Mouse (Mus musculus) lung, embryonic 15.5 days (tissue): ENCODE measurements around the gene Plac8. TPM values are rescaled to one million over a fixed set of nuclear protein-coding genes. Genes with fewer than 3 reads are reported as not detected.

Experiments used
- ATAC-seq: fragments of 200-750 bp; cut with Nextera tagmentation; 2 replicates; pipeline ENCODE4 v1.8.0; 2017; ENCODE audit warnings: moderate number of reproducible peaks, borderline replicate concordance; ENCODE audit not compliant: low FRiP score, low TSS enrichment; ENCODE audit errors: extremely low read depth
- H3K27ac ChIP-seq: fragments of 300-500 bp; sonication (generic); 2 replicates; pipeline ENCODE4 v1.5.1; 2015; ENCODE audit warnings: moderate library complexity, mild to moderate bottlenecking, inconsistent platforms
- H3K27me3 ChIP-seq: fragments of 300-500 bp; sonication (generic); 2 replicates; pipeline ENCODE4 v1.6.1; 2015; ENCODE audit warnings: inconsistent platforms
- H3K36me3 ChIP-seq: fragments of 300-500 bp; sonication (generic); 2 replicates; pipeline ENCODE4 v1.6.1; 2015; ENCODE audit warnings: inconsistent platforms
- H3K4me1 ChIP-seq: fragments of 300-500 bp; sonication (generic); 2 replicates; pipeline ENCODE4 v1.6.1; 2015; ENCODE audit warnings: inconsistent platforms
- H3K4me2 ChIP-seq: fragments of 300-500 bp; sonication (generic); 2 replicates; pipeline ENCODE4 v1.6.1; 2015; ENCODE audit warnings: inconsistent platforms, mild to moderate bottlenecking, moderate library complexity
- H3K4me3 ChIP-seq: fragments of 300-500 bp; sonication (generic); 2 replicates; pipeline ENCODE4 v1.5.1; 2015; ENCODE audit warnings: mild to moderate bottlenecking, inconsistent platforms
- H3K9ac ChIP-seq: fragments of 300-500 bp; sonication (generic); 2 replicates; pipeline ENCODE4 v1.6.1; 2015; ENCODE audit warnings: inconsistent platforms
- H3K9me3 ChIP-seq: fragments of 300-500 bp; sonication (generic); 2 replicates; pipeline ENCODE4 v1.6.1; 2016; ENCODE audit warnings: inconsistent platforms
- WGBS: fragments of 180-500 bp; shearing (Covaris S2); methylation state at CpG from one replicate; pipeline ENCODE4 v1.1.7; 2015; 5-methylcytosine and 5-hydroxymethylcytosine counted together
- polyA plus RNA-seq: library from polyadenylated mRNA; unstranded; fragments of >200 nt; fragmentation: Nextera tagmentation; extraction: Ambion mirVana; gene quantifications from 2 replicates; pipeline ENCODE4 v1.2.1, GENCODE M21; 2015

The Plac8 gene
- polyA plus RNA-seq, 1 experiment from 2014 or later: 20.7 TPM

- 78% methylated on average over 5 of the region's 5 CpGs for WGBS
- no peak overlapping the region for H3K9ac ChIP-seq
- no peaks in the 10 kb centered on the region for H3K9me3 ChIP-seq
- ATAC-seq: no peak
- H3K36me3 ChIP-seq: no peaks in the 10 kb centered on the region
- H3K27me3 ChIP-seq: no peaks in the 10 kb centered on the region
- no peak overlapping the region for H3K4me2 ChIP-seq
- no peak overlapping the region for H3K4me3 ChIP-seq
- peaks cover 7% of the 10 kb centered on the region; the same call in 1 of the 2 replicates for H3K4me1 ChIP-seq
- H3K27ac ChIP-seq: no peak overlapping the region
Observed at GRCm38 (mm10) chr5:100573256-100573655, 1.2 kb upstream of the Plac8 start.

GRCm38 (mm10) chr5:100570716-100571115 lies 1.3 kb downstream of the Plac8 start:
- H3K4me3 ChIP-seq: no peak overlapping the region; the same call in 1 of the 2 replicates

GRCm38 (mm10) chr5:100569997-100570595 lies 1.9 kb downstream of the Plac8 start:
- Histone ChIP-seq H3K4me3 (no peak overlapping the region), H3K36me3 (no peaks in the 10 kb centered on the region), H3K27ac (no peak overlapping the region), H3K9ac (no peak overlapping the region), H3K9me3 (no peaks in the 10 kb centered on the region), H3K27me3 (no peaks in the 10 kb centered on the region), H3K4me2 (peak overlapping the region; percentile 35), H3K4me1 (peaks cover 24% of the 10 kb centered on the region)
- no peak for ATAC-seq
- 59% methylated on average over 13 of the region's 13 CpGs for WGBS

More at GRCm38 (mm10) chr5:100570716-100571115, 1.3 kb downstream of the Plac8 start:
- Histone ChIP-seq H3K9me3 (no peaks in the 10 kb centered on the region), H3K27me3 (no peaks in the 10 kb centered on the region), H3K9ac (no peak overlapping the region), H3K4me1 (peaks cover 24% of the 10 kb centered on the region), H3K27ac (no peak overlapping the region; the same call in 1 of the 2 replicates), H3K4me2 (peak overlapping the region; percentile 35), H3K36me3 (no peaks in the 10 kb centered on the region)
- no peak for ATAC-seq
- WGBS: 8% methylated on average over 8 of the region's 8 CpGs

- Histone ChIP-seq H3K27ac (no peak overlapping the region), H3K36me3 (no peaks in the 10 kb centered on the region), H3K9ac (no peak overlapping the region), H3K4me1 (peaks cover 24% of the 10 kb centered on the region), H3K4me3 (no peak overlapping the region), H3K9me3 (no peaks in the 10 kb centered on the region), H3K27me3 (no peaks in the 10 kb centered on the region), H3K4me2 (no peak overlapping the region)
- WGBS: 73% methylated on average over 18 of the region's 18 CpGs
- no peak for ATAC-seq
Observed at GRCm38 (mm10) chr5:100569250-100569934, 2.7 kb downstream of the Plac8 start.

GRCm38 (mm10) chr5:100568802-100569201 lies 3.2 kb downstream of the Plac8 start:
- no peak for ATAC-seq
- Histone ChIP-seq H3K27ac (no peak overlapping the region), H3K9ac (no peak overlapping the region), H3K4me2 (no peak overlapping the region), H3K4me3 (no peak overlapping the region), H3K4me1 (peaks cover 24% of the 10 kb centered on the region), H3K9me3 (no peaks in the 10 kb centered on the region), H3K36me3 (no peaks in the 10 kb centered on the region), H3K27me3 (no peaks in the 10 kb centered on the region)
- 76% methylated on average over 3 of the region's 3 CpGs for WGBS

- H3K9ac ChIP-seq: no peak overlapping the region
- H3K27ac ChIP-seq: no peak overlapping the region
- H3K4me2 ChIP-seq: no peak overlapping the region
- no peak for ATAC-seq
- 58% methylated on average over 8 of the region's 8 CpGs for WGBS
- H3K27me3 ChIP-seq: no peaks in the 10 kb centered on the region
- no peaks in the 10 kb centered on the region for H3K36me3 ChIP-seq
- no peaks in the 10 kb centered on the region for H3K9me3 ChIP-seq
- peaks cover 24% of the 10 kb centered on the region for H3K4me1 ChIP-seq
- H3K4me3 ChIP-seq: no peak overlapping the region
Observed at GRCm38 (mm10) chr5:100568177-100568576, 3.9 kb downstream of the Plac8 start.

- peak overlapping the region; percentile 36; the same call in 1 of the 2 replicates for H3K27ac ChIP-seq
- 0 out of 2 replicates have a peak overlapping the region, but pooled peaks have one; percentile 3 for H3K4me3 ChIP-seq
- ATAC-seq: peak; percentile 37
- H3K9ac ChIP-seq: no peak overlapping the region
- 34% methylated on average over 13 of the region's 13 CpGs for WGBS
- H3K27me3 ChIP-seq: no peaks in the 10 kb centered on the region
- H3K4me2 ChIP-seq: peak overlapping the region; percentile 33; the same call in 1 of the 2 replicates
- no peaks in the 10 kb centered on the region for H3K36me3 ChIP-seq
- no peaks in the 10 kb centered on the region for H3K9me3 ChIP-seq
- H3K4me1 ChIP-seq: peaks cover 24% of the 10 kb centered on the region
Observed at GRCm38 (mm10) chr5:100567258-100568032, 4.6 kb downstream of the Plac8 start.

- WGBS: 60% methylated on average over 2 of the region's 2 CpGs
- Histone ChIP-seq H3K27me3 (no peaks in the 10 kb centered on the region), H3K36me3 (no peaks in the 10 kb centered on the region), H3K4me3 (no peak overlapping the region), H3K27ac (0 out of 2 replicates have a peak overlapping the region, but pooled peaks have one; percentile 36), H3K9me3 (no peaks in the 10 kb centered on the region), H3K4me2 (peak overlapping the region; percentile 33; the same call in 1 of the 2 replicates), H3K9ac (no peak overlapping the region), H3K4me1 (peaks cover 24% of the 10 kb centered on the region)
- no peak for ATAC-seq
Observed at GRCm38 (mm10) chr5:100566798-100567197, 5.2 kb downstream of the Plac8 start.

- Histone ChIP-seq H3K27ac (no peak overlapping the region), H3K4me2 (no peak overlapping the region), H3K9ac (no peak overlapping the region), H3K9me3 (no peaks in the 10 kb centered on the region), H3K36me3 (no peaks in the 10 kb centered on the region), H3K4me1 (peaks cover 13% of the 10 kb centered on the region; the same call in 1 of the 2 replicates), H3K4me3 (no peak overlapping the region), H3K27me3 (no peaks in the 10 kb centered on the region)
- whole genome bisulfite sequencing: 78% methylated on average over 9 of the region's 9 CpGs
- no peak for ATAC-seq
Observed at GRCm38 (mm10) chr5:100562702-100563101, 9.3 kb downstream of the Plac8 start.

- Histone ChIP-seq H3K9me3 (no peaks in the 10 kb centered on the region), H3K27me3 (no peaks in the 10 kb centered on the region), H3K9ac (no peak overlapping the region), H3K4me3 (no peak overlapping the region), H3K36me3 (no peaks in the 10 kb centered on the region), H3K27ac (no peak overlapping the region), H3K4me1 (no peaks in the 10 kb centered on the region), H3K4me2 (no peak overlapping the region)
- 90% methylated on average over 7 of the region's 7 CpGs for WGBS
- ATAC-seq: no peak
Observed at GRCm38 (mm10) chr5:100559357-100559756, 12.7 kb downstream of the Plac8 start.

- Histone ChIP-seq H3K4me3 (no peak overlapping the region), H3K27ac (no peak overlapping the region), H3K27me3 (no peaks in the 10 kb centered on the region), H3K4me2 (no peak overlapping the region), H3K36me3 (no peaks in the 10 kb centered on the region), H3K9me3 (no peaks in the 10 kb centered on the region), H3K4me1 (no peaks in the 10 kb centered on the region), H3K9ac (no peak overlapping the region)
- no peak for ATAC-seq
- 76% methylated on average over 3 of the region's 3 CpGs for WGBS
Observed at GRCm38 (mm10) chr5:100558783-100559182, 13.3 kb downstream of the Plac8 start.

GRCm38 (mm10) chr5:100557537-100557936 lies 14.5 kb downstream of the Plac8 start:
- Histone ChIP-seq H3K4me2 (no peak overlapping the region), H3K4me3 (no peak overlapping the region), H3K27ac (no peak overlapping the region), H3K36me3 (no peaks in the 10 kb centered on the region), H3K9me3 (no peaks in the 10 kb centered on the region), H3K4me1 (no peaks in the 10 kb centered on the region), H3K27me3 (no peaks in the 10 kb centered on the region), H3K9ac (no peak overlapping the region)
- ATAC-seq: no peak
- WGBS: 57% methylated on average over 9 of the region's 9 CpGs
